Mouse (Mus musculus): ENCODE results near the gene Eif6. TPM values are rescaled to one million over a fixed set of nuclear protein-coding genes. Genes with fewer than 3 reads are reported as not detected.
A peak's percentile ranks its signal among the peaks of the same experiment; 100 is the strongest.

Eif6 gene
- polyA plus RNA-seq, 1 experiment, result 63.3 TPM

GRCm38 (mm10) chr2:155825904-155826629, 658 bp downstream of the Eif6 start:
- DNase-seq (ENCODE audit: low spot score), result no peak

DNA sequence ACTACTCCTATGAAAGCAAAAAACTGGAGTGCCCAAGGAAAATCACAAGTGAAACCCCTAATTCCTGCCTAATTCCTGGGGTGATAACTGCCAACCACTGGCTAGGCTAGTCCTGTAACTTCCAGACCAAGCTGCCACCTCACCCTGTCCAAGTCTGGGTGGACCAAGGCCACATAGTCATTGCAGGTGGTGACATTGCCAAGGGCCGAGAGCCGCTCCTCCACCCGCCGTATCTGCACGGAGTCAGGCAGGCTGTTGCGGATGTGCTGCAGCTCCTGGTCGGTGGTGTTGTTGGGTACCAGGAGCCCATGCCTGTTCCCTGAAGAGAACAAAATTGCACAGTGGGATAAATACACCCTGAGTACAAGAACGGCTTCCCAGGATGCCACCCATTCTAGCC, 3.0 kb downstream of the Eif6 start:
- DNase-seq (ENCODE audit: low spot score), result no peak

DNA sequence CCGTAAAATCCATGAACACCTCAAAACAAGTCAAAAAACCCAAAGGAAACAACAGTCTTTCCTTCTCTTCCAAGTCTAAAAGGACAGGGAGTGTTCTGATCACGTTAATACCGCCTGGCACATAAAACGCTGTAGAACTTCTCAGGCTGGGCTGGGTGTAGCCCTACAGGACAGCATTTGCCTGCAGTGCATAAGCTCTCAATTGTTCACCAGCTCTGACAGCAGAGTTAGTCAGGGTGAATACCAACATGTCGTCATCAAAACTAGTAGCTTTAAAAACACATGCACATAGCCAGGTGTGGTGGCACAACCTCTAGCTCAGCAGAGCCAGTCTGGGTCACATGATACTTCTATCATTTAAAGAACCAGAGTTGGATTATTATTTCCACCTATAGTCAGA, 5.9 kb downstream of the Eif6 start:
- no peak for DNase-seq (ENCODE audit: low spot score)

- DNase-seq (ENCODE audit: low spot score), result no peak
Measured at GRCm38 (mm10) chr2:155819449-155820251, 7.1 kb downstream of the Eif6 start.

DNA sequence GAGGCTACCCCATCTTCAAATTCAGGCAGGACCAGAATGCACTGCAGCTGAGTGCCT, 7.5 kb downstream of the Eif6 start, which contains the start of gene BC029722:
Gene BC029722 (minus strand): TSS at position 35 of the 57 bp plus-strand sequence.
- no peak for DNase-seq (ENCODE audit: low spot score)

GRCm38 (mm10) chr2:155818596-155819391, 7.9 kb downstream of the Eif6 start:
- DNase-seq (ENCODE audit: low spot score), result peak; percentile 81

DNA sequence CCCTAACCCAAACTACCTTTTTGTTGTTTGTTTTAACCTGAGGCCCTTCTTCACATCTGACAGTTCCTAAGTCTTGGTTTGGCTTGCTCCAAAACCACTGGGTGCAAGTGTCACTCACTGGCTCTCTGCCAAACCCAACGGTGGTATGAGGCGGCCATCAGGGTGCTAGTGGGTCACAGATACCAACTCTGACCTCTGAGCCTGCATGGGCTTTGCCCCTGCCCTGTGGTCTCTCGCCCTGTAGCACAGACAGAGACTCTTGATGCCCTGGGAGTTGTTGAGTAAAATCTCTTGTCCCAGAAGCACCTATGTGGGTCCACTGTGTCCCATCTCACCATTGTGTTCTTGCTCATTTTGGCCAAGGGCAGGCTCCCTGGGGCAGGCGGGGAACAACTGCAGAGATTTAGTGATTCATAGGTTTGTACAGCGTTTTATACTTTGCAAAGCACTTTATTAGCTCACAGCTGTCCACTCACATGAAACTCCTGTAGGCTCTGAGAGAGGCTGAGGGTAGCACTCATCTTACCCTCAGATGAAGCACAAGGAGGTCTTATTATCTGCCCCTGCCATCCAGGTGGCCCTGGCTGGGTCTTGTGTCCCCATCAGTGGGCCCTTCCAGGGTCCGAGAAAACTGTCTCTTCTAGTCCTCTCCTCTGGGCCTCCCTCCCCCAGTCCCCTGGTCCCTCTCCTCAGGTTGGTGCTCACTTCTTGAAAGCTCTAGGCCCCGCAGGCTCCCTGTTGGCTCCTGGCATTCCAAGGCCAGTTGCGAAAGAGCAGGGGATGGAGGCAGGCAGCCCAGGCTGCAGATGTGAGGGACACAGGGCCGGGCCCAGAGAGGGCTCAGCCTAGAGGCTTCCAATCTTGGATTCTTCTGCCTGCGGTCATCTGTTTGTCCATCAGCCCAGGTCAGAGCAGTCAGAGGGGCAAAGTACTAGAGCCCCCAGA, 9.2 kb downstream of the Eif6 start:
- DNase-seq (ENCODE audit: low spot score), result no peak

DNA sequence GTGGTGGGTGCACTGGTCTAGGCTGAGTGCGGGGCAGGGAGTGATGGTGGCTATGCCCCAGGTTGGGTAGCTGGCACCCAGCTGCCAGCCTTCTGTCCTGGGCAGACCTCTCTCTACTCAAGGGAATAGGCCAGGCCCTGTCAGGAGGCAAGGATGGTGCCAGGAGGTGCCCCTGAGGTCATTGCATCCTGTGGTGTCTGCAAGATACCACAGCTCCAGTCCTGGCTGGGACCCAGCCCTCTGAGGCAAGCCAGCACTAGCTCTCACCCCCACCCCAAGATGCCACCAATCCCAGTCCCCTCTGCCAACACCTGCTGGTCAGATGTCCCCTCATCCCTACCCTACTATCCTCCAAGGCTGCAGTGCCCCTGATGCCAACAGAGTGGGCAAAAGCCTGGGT, 10.5 kb downstream of the Eif6 start:
- DNase-seq (ENCODE audit: low spot score), result no peak

GRCm38 (mm10) chr2:155814829-155815228, 11.9 kb downstream of the Eif6 start:
- DNase-seq (ENCODE audit: low spot score), result peak; percentile 10

- DNase-seq (ENCODE audit: low spot score), result peak; percentile 12
Measured at GRCm38 (mm10) chr2:155812637-155813036, 14.1 kb downstream of the Eif6 start.

DNA sequence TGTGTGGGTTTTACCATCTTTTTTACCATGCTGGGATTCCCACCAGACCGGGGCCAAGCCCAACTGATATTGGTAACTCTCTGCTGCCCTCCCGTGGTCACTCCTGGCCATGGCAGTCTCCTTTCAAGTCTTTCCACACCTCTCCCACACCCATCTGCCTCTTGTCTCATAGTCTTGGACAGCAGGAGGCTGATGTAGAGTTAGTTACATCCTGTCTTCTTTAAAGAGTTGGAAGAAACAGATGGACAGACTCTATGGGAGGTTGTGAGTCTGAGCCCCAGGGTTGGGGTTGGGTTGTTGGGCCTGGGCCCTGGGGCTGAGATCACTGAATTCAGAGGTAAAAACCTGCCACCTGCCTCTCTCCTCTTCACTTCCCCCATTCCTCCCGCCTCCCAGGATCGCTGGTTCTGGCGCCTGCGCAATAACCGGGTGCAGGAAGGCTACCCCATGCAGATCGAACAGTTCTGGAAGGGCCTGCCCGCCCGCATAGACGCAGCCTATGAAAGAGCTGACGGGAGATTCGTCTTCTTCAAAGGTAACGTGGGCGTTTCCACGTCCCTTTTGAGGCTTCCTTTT, 14.8 kb downstream of the Eif6 start:
- DNase-seq (ENCODE audit: low spot score), result peak; percentile 33

GRCm38 (mm10) chr2:155809620-155810019, 17.1 kb downstream of the Eif6 start:
- DNase-seq (ENCODE audit: low spot score), result no peak

GRCm38 (mm10) chr2:155807408-155807807, 19.3 kb downstream of the Eif6 start:
- no peak for DNase-seq (ENCODE audit: low spot score)

DNA sequence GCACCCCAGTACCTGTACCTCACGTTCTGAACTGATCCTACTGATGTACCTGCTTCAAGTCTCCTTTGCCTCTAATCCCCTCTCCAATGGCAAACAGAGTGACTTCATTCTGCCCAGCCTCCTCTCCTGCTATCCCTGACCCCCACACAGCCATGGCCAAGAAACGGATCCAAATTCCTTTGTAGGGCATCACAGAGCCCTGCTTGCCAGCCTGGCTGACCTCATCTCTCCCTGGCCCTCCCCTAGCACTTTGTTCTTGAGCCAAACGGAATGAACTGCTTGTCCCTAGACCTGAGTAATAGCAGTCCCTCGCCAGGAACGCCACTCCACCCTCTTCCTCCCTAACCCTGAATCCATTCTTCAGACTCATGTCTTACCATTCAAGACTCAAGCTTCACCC, 20.2 kb downstream of the Eif6 start:
- no peak for DNase-seq (ENCODE audit: low spot score)

DNA sequence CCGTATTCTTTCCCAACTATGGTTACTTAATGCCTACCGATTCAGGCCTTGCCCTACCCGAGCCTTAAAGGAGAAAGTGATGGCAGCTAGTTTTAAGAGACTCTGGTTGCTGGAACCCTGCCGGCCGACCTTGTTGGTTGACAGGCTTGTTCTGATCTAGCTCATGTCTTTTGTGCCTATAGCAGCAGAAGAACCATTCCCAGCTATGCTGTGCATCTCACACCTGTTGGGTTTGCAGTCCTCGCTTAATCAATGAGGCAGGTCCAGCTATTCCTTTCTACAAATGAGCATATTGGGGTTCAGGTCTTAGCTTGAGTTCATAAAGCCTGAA, 20.8 kb downstream of the Eif6 start:
- no peak for DNase-seq (ENCODE audit: low spot score)

DNA sequence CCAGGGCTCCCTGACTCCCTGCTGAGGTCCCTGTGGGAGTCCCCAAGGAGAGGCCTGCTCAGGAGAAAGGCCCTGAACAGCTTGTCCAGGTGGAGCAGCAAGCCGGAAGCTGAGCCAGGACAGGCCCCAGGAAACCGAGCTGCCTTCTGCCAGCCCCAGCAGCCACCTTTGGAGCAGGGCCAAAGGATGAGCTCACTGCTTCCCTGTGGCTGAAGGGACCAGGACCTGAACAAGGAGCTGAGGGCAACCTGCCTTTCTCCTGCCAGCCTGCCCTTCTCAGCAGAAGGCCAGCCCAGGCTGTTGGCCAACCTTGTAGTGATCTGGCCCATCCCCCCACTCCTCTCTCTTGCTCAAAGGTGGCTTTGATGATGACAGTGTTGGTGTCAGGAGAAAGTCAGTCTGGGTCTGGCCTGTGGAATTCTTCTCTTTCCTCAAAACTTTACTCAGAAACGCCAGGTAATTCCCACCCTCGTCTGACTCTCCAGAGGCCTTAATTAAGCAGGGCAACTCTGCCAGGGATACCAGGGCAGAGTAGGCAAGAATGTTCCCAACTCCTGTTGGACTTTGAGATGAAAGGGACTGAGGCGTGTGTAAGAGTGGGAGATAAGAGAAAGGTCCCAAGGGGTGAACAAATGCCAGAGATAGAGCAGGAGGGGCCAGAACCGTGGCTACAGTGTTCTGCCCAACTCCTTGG, 21.3 kb downstream of the Eif6 start:
- no peak for DNase-seq (ENCODE audit: low spot score)

DNA sequence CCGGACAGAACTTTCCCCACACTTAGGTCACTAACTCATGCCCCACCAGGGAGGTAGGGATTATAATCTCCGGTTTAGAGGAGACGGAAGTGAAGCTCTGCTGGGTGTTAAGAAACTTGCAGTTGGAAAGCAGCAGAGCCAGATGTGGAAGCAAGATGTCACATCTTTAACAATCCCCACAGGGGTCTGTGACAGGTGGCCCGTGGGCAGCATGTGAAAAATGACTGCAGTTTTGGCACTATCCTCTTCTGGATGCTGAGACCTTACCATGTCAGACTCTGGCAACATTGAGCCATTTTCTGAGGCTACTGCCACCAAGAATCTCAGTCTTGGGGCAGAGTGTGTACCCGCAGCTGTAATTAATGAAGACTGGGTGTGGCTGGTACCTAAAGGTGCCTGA, 22.7 kb downstream of the Eif6 start:
- no peak for DNase-seq (ENCODE audit: low spot score)

DNA sequence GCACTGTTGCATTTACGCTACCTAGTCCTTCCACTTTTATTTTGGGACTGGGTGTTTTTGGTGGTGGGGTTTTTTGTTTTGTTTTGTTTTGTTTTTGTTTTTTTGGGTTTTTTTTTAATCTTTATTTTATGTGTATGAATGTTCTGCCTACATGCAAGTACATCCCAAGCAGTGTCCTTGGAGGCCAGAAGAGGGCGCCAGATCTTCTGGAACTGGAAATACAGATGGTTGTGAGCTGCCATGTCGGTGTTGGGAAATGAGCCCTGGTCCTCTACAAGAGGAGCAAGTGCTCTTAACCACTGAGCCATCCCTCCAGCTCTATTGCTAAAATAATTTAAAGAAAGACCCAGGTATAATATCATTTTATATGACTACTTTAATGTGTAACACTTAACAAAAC, 24.0 kb downstream of the Eif6 start:
- DNase-seq (ENCODE audit: low spot score), result no peak

GRCm38 (mm10) chr2:155798613-155799012, 28.1 kb downstream of the Eif6 start:
- DNase-seq (ENCODE audit: low spot score), result no peak

- no peak for DNase-seq (ENCODE audit: low spot score)
Measured at GRCm38 (mm10) chr2:155794674-155795445, 31.9 kb downstream of the Eif6 start.
